Mouse (Mus musculus) midbrain, embryonic 14.5 days (tissue): ENCODE results near the gene Prr14l. TPM values are rescaled to one million over a fixed set of nuclear protein-coding genes. Genes with fewer than 3 reads are reported as not detected.

Experiments used
- ATAC-seq: fragments of 200-750 bp; cut with Nextera tagmentation; 2 replicates; pipeline ENCODE4 v1.8.0; 2017; ENCODE audit warnings: moderate number of reproducible peaks, moderate library complexity; ENCODE audit not compliant: low FRiP score, low TSS enrichment
- DNase-seq: peaks from one replicate; pipeline ENCODE4 v3.0.0-alpha.2; 2015
- H3K27ac ChIP-seq: fragments of 300-500 bp; sonication (generic); replicated peaks from 2 replicates; pipeline ENCODE4 v1.5.1; 2014; ENCODE audit warnings: mild to moderate bottlenecking, low read depth, low read length, moderate library complexity
- H3K27me3 ChIP-seq: fragments of 300-500 bp; sonication (generic); 2 replicates; pipeline ENCODE4 v1.6.1; 2014; ENCODE audit warnings: low read length, control low read depth, mixed read lengths; ENCODE audit not compliant: control insufficient read depth, insufficient read depth
- H3K36me3 ChIP-seq: fragments of 300-500 bp; sonication (generic); 2 replicates; pipeline ENCODE4 v1.6.1; 2014; ENCODE audit warnings: low read length, control low read depth; ENCODE audit not compliant: control insufficient read depth, insufficient read depth
- H3K4me1 ChIP-seq: fragments of 300-500 bp; sonication (generic); 2 replicates; pipeline ENCODE4 v1.6.1; 2014; ENCODE audit warnings: mild to moderate bottlenecking, antibody characterized with exemption, low read length, control low read depth; ENCODE audit not compliant: control insufficient read depth, insufficient read depth
- H3K4me2 ChIP-seq: fragments of 300-500 bp; sonication (generic); 2 replicates; pipeline ENCODE4 v1.6.1; 2014; ENCODE audit warnings: mild to moderate bottlenecking, low read length, moderate library complexity
- H3K4me3 ChIP-seq: fragments of 300-500 bp; sonication (generic); replicated peaks from 2 replicates; pipeline ENCODE4 v1.5.1; 2014; ENCODE audit warnings: low read depth, low read length
- H3K9ac ChIP-seq: fragments of 300-500 bp; sonication (generic); replicated peaks from 2 replicates; pipeline ENCODE4 v1.6.1; 2014; ENCODE audit warnings: mild to moderate bottlenecking, low read length, moderate library complexity
- H3K9me3 ChIP-seq: fragments of 300-500 bp; sonication (generic); 2 replicates; pipeline ENCODE4 v1.6.1; 2016; ENCODE audit warnings: low read length, control low read depth, mixed read lengths; ENCODE audit not compliant: control insufficient read depth
- WGBS: fragments of 180-500 bp; shearing (Covaris S2); extraction: QIAGEN DNeasy Blood & Tissue Kit; methylation state at CpG from one replicate; pipeline ENCODE4 v1.1.7; 2014; 5-methylcytosine and 5-hydroxymethylcytosine counted together
- polyA plus RNA-seq: library from polyadenylated mRNA; unstranded; fragments of >200 nt; fragmentation: Nextera tagmentation; extraction: Ambion mirVana; gene quantifications from 2 replicates; pipeline ENCODE4 v1.2.1, GENCODE M21; 2014

The Prr14l gene
- polyA plus RNA-seq, result 13.5 and 15.8 TPM in 2 replicates

DNA sequence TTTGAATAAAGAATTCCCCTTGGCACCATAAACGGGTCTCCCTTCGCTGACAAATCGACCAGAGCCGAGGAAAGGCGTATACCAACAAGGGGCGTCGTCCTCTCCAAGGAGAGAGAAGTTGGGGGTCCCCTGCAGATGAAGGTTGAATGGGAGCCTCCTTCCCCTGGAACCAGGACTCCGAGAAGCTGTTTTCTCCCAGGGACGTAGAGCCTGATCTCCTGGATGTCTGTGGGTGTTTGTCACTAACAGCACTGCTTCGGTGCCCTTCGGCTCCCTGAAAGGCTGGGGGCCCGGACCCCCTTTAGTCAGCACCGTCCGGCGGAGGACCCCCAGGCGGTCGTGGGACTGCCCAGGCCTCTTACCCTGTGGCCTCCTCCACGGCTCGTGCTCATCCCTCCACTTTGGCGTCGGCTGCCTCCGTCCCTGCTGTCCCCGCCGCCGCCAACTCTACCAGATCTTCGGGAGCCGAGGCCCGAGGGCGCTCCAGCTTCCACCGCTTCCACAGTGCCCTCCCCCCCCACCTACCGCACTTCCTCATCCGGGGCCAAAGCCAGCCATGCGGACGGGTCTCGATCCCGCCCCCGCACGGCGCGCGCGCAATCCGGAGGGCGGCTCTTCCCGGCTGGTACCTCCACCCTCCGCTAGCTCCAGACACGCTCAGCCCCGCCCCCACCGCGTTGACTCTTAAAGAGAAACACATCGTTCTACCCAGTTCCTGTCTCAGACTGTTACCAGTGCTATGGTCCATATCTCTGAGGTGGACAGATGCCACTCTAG is at the start of gene Prr14l:
Gene Prr14l, minus strand, starts transcription at position 526 of the 777 bp plus-strand sequence.
- Histone ChIP-seq H3K27me3 (no peaks in the 10 kb centered on the region), H3K36me3 (peaks cover 7% of the 10 kb centered on the region; the same call in 1 of the 2 replicates), H3K9me3 (no peaks in the 10 kb centered on the region), H3K4me1 (peaks cover 22% of the 10 kb centered on the region), H3K4me2 (peak within 1 kb of the TSS; percentile 80), H3K9ac (peak within 1 kb of the TSS; percentile 88), H3K4me3 (peak within 1 kb of the TSS; percentile 69), H3K27ac (peak within 1 kb of the TSS; percentile 68)
- DNase-seq (peak; percentile 99), ATAC-seq (peak; percentile 97)
- under 1% methylated on average over 51 of the region's 51 CpGs for WGBS

DNA sequence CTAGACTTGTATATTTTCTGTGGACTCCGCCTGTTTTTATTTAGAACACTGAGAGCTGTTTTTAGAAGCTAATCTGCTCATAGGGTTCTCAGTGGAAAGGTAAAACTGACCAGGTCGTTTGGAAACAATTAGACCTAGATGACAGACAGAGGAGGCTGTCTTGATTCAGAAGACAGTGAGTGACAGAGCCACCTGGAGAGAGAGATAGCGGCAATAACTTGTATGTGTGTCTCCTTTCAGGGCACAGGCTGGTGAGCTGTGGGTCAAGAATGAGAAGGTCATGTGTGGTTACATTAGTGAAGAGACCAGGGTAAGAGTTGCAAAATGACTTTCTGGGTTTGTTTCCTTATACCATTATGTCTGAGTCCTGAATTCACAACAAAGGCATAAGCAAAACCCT is 32.7 kb upstream of the Prr14l start:
- H3K27me3 ChIP-seq, result no peaks in the 10 kb centered on the region
- DNase-seq (no peak), ATAC-seq (no peak)
- H3K4me1 ChIP-seq, result no peaks in the 10 kb centered on the region
- 76% methylated on average over 3 of the region's 3 CpGs for WGBS
- H3K4me2 ChIP-seq, result no peak overlapping the region
- no peak overlapping the region for H3K27ac ChIP-seq
- H3K4me3 ChIP-seq, result no peak overlapping the region
- H3K36me3 ChIP-seq, result peaks cover 65% of the 10 kb centered on the region
- H3K9ac ChIP-seq, result no peak overlapping the region
- H3K9me3 ChIP-seq, result no peaks in the 10 kb centered on the region

DNA sequence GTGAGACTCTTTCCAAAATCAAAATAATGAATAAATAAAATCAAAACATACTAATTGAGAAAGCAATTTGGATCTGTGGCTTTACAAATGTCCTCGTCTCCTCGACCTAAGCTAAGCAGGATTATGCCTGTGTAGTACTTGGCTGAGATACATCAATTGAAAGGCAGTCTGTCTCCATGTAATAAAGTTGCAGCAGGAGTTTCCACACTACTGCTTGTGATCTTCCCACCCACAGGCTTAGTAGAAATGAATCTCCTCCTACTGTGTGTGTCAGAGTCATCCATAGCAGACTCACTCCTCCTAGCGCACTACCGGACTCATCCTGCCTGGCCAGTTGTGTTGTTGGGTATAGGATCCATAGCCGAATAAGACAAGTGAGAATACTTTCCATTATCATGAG is 18.3 kb upstream of the Prr14l start:
- WGBS, result 96% methylated on average over 5 of the region's 5 CpGs
- H3K4me3 ChIP-seq, result no peak overlapping the region
- ATAC-seq, result no peak
- no peak overlapping the region for H3K4me2 ChIP-seq
- no peak for DNase-seq
- H3K36me3 ChIP-seq, result peaks cover 60% of the 10 kb centered on the region
- H3K9me3 ChIP-seq, result no peaks in the 10 kb centered on the region
- no peak overlapping the region for H3K27ac ChIP-seq
- no peaks in the 10 kb centered on the region for H3K27me3 ChIP-seq
- no peaks in the 10 kb centered on the region for H3K4me1 ChIP-seq
- no peak overlapping the region for H3K9ac ChIP-seq

DNA sequence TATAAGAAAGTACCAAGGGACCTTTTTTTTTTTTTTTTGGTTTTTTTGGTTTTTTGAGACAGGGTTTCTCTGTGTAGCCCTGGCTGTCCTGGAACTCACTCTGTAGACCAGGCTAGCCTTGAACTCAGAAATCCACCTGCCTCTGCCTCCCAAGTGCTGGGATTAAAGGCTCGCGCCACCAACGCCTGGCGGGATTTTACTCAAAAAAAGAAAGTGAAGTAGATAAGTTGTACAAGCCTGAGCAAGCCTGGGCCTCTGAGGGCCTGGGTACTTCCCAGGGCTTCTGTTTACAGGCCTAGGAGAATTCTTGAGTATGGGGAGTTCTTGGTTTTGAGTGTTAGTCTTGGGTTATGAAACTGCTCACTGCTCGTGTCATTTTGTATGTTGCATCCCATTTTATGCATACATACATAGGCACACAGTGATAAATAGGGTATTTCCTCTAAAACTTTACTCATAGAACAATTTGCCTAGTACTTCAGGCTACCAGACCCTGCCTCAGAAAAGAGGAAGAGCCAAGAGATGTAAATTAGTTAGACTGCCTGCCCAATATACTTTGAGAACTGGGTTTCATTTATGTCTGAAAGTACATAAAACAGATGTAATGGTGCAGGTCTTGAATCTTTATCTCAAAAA is 15.5 kb upstream of the Prr14l start:
- H3K9me3 ChIP-seq, result no peaks in the 10 kb centered on the region
- DNase-seq (no peak), ATAC-seq (no peak)
- no peak overlapping the region for H3K9ac ChIP-seq
- H3K4me2 ChIP-seq, result no peak overlapping the region
- H3K4me1 ChIP-seq, result peaks cover under 1% of the 10 kb centered on the region; the same call in 1 of the 2 replicates
- H3K36me3 ChIP-seq, result peaks cover 51% of the 10 kb centered on the region
- no peaks in the 10 kb centered on the region for H3K27me3 ChIP-seq
- WGBS, result 96% methylated on average over 5 of the region's 5 CpGs
- no peak overlapping the region for H3K27ac ChIP-seq
- no peak overlapping the region for H3K4me3 ChIP-seq

DNA sequence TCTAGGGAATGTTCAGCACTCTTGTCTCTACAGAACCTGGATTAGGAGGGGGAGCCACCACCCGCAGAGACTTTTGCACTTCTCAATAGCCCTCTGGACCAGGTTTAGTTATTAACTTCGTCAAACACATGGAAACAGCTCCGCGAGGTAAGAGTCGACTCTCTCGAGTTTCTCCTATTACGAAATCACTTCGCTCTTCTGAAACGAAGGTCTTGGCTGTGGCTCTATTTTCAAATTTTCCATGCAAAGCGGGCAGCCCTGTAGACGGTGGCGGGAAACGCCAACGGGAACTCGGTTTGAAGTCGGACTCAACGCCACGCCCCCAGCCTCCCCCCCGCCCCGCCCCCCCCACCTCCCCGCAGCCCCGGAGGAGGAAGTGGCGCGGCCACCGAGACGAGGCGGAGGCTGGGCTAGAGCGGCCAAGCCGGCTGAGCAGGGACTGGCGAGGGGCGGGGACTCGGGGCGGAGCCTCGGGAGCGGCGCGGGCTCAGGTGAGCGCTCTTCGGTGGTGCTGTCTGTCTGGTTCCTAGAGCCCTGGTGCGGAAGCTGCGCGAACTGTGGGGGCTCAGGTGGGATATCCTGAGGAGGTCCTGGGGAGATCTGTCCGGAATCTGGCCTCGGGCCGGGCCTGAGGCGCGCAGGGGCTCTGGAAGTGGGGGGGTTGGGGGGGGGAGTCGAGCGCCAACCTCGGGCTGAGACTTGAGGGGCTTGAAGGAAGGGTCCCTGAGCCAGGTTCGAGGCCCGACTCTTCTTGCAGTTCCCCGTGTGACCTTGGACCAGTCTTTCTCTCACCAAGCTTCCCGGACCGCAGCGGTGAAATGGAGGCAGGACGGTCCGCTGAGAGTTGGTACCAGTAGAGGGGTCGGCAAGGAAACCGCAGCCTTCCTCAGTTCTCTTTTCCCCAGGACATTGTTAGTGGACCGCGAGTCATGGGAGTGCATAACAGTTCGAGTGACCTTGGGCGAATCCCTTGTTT is 9.5 kb upstream of the Prr14l start, which contains the start of gene Depdc5:
Gene Depdc5, plus strand, starts transcription at position 449 of the 976 bp plus-strand sequence.
- H3K9ac ChIP-seq, result peak within 1 kb of the TSS; percentile 72
- peak within 1 kb of the TSS; percentile 66 for H3K4me3 ChIP-seq
- H3K4me2 ChIP-seq, result peak within 1 kb of the TSS; percentile 75
- H3K4me1 ChIP-seq, result peaks cover 5% of the 10 kb centered on the region; the same call in 1 of the 2 replicates
- WGBS, result 1% methylated on average over 63 of the region's 64 CpGs
- ATAC-seq (peak; percentile 99), DNase-seq (peak; percentile 96)
- no peaks in the 10 kb centered on the region for H3K27me3 ChIP-seq
- peaks cover 18% of the 10 kb centered on the region for H3K36me3 ChIP-seq
- no peaks in the 10 kb centered on the region for H3K9me3 ChIP-seq
- H3K27ac ChIP-seq, result peak within 1 kb of the TSS; percentile 66; the same call in 1 of the 2 replicates

DNA sequence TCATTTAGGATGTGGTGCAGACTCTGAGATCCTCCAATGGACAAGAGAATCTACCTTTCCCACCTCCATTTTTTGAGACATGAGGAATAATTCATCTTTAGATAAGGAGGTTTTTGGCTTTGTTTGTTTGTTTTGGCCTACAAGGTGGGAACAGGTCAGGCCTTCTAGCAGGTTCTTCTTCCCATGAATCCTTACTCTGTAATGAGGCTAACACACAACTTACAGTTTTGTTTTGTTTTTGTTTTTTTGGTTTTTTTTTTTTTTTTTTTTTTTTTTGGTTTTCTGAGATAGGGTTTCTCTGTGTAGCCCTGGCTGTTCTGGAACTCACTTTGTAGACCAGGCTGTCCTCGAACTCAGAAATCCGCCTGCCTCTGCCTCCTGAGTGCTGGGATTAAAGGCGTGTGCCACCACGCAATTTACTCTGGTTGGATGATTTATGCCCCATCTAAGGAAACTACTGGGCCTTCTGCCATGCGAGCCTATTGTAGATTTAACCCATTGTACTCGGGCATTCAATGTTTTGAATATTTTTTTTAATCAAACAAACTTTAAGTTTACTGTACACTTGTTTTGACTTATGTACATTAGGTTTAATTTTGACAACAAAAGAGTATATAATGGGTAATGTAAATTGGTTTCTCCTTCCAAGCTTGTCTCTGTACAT is 8.5 kb upstream of the Prr14l start:
- H3K9me3 ChIP-seq, result no peaks in the 10 kb centered on the region
- H3K4me1 ChIP-seq, result peaks cover 5% of the 10 kb centered on the region; the same call in 1 of the 2 replicates
- H3K4me2 ChIP-seq, result peak overlapping the region; percentile 75; the same call in 1 of the 2 replicates
- H3K27me3 ChIP-seq, result no peaks in the 10 kb centered on the region
- ATAC-seq, result no peak
- H3K36me3 ChIP-seq, result peaks cover 8% of the 10 kb centered on the region; the same call in 1 of the 2 replicates
- no peak overlapping the region for H3K9ac ChIP-seq
- 87% methylated on average over 6 of the region's 6 CpGs for WGBS
- H3K27ac ChIP-seq, result no peak overlapping the region
- no peak overlapping the region for H3K4me3 ChIP-seq
- DNase-seq, result no peak

DNA sequence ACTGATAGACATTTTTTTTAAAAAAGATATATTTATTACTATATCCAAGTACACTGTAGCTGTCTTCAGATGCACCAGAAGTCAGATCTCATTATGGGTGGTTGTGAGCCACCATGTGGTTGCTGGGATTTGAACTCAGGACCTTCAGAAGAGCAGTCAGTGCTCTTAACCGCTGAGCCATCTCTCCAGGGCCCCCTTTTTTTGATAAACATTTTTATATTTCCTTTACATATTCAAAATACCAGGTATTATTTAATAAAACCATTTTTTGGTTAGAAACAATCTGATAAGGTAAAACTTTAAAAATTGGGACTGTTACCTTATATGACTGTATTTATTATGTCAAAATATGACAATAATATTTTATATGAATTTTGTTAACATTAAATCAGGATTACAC is 7.0 kb upstream of the Prr14l start:
- Histone ChIP-seq H3K36me3 (no peaks in the 10 kb centered on the region), H3K4me3 (no peak overlapping the region), H3K27ac (no peak overlapping the region), H3K4me1 (peaks cover 5% of the 10 kb centered on the region; the same call in 1 of the 2 replicates), H3K27me3 (no peaks in the 10 kb centered on the region), H3K4me2 (no peak overlapping the region), H3K9me3 (no peaks in the 10 kb centered on the region), H3K9ac (no peak overlapping the region)
- WGBS, result 86% methylated on average over 1 of the region's 1 CpGs
- no peak for ATAC-seq
- DNase-seq, result no peak

DNA sequence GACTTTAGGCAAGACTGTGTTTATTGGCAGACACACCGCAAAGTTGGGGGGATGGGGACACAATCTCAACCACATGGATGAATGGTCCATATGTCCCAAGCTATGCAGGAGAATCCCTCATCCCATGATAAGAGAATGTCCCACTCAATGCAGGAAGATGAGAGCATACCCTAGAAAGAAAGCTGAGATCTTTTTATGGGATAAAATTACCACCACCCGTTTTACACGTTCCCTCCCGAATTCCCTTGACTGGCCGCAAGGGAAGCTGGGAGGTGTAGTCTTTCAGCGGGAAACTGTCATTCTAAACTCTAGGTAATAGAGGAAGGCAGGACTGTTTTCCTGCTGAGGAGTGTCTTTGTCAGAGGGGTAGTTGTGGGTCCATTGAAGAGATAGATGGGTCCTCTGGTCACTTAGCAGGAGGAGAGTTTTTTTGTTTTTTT is 3.7 kb upstream of the Prr14l start:
- H3K9me3 ChIP-seq, result no peaks in the 10 kb centered on the region
- peak; percentile 82 for DNase-seq
- H3K4me1 ChIP-seq, result peaks cover 6% of the 10 kb centered on the region
- peak overlapping the region; percentile 57 for H3K9ac ChIP-seq
- H3K27ac ChIP-seq, result peak overlapping the region; percentile 60
- ATAC-seq, result no peak
- no peaks in the 10 kb centered on the region for H3K36me3 ChIP-seq
- 3% methylated on average over 6 of the region's 6 CpGs for WGBS
- peak overlapping the region; percentile 66 for H3K4me2 ChIP-seq
- peak overlapping the region; percentile 46 for H3K4me3 ChIP-seq
- no peaks in the 10 kb centered on the region for H3K27me3 ChIP-seq
